Mouse (Mus musculus): ENCODE results near the gene Gm11937. TPM values are rescaled to one million over a fixed set of nuclear protein-coding genes. Genes with fewer than 3 reads are reported as not detected.

The Gm11937 gene
- not detected in 2 replicates for polyA plus RNA-seq (2021; fragmentation: Nextera tagmentation)
- long read RNA-seq, experiment 1 = 0 reads
- long read RNA-seq, experiment 2 = 0 reads

GRCm38 (mm10) chr11:99610089-99610488 is at the start of gene Gm11937:
Gm11937 (minus strand) TSS chr11:99610189.

GRCm38 (mm10) chr11:99658467-99659010 is 48.5 kb upstream of the Gm11937 start, which contains the start of gene Gm11563:
Gm11563 (minus strand) TSS chr11:99658960.

GRCm38 (mm10) chr11:99650136-99650535 is 40.1 kb upstream of the Gm11937 start, which contains the start of gene Gm11555:
Gm11555 (minus strand) TSS chr11:99650236.

DNA sequence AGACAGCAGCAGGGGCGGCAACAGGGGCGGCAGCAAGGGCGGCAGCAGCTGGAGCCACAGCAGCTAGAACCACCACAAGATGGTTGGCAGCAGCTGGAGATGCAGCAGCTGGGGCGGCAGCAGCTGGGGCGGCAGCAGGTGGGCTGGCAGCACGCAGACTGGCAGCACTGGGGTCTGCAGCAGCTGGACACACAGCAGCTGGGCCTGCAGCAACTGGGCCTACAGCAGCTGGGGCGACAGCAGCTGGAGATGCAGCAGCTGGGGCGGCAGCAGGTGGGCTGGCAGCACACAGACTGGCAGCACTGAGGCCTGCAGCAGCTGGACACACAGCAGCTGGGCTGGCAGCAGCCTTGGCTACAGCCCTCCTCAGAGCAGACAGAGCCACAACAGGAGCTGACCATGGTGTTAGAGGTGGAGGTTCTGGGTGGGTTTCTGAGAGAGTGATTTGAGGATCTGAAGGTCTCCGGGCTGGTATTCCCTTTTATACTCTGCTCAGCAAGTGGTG is 33.7 kb upstream of the Gm11937 start, which contains the start of gene Krtap4-7:
Gene Krtap4-7, minus strand, starts transcription at position 455 of the 505 bp plus-strand sequence.

GRCm38 (mm10) chr11:99634653-99635134 is 24.7 kb upstream of the Gm11937 start, which contains the start of gene Krtap4-2:
Krtap4-2 (minus strand) TSS chr11:99635084.

GRCm38 (mm10) chr11:99628138-99628537 is 18.1 kb upstream of the Gm11937 start, which contains the start of gene Krtap4-1:
Krtap4-1 (minus strand) TSS chr11:99628238.

DNA sequence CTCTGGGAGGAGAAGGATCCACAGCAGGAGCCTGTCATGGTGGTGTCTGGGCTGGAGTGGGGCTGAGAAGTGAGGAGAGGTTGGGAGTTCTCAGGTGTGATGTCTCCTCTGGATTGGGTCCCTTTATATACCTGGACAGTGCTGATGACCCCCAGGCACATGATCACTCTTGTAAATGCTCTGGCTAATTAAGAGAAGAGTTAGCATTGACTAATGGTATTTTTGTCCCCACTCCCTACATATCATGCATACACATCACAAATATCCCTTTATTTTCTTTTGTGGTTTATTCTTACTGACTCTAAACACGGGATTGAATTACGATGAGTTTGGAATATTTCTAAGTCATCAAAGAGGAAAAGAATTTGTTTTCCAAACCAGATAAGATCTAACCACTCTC is 10.3 kb upstream of the Gm11937 start, which contains the start of gene Gm11562:
Gene Gm11562, minus strand, starts transcription at position 101 of the 400 bp plus-strand sequence.

DNA sequence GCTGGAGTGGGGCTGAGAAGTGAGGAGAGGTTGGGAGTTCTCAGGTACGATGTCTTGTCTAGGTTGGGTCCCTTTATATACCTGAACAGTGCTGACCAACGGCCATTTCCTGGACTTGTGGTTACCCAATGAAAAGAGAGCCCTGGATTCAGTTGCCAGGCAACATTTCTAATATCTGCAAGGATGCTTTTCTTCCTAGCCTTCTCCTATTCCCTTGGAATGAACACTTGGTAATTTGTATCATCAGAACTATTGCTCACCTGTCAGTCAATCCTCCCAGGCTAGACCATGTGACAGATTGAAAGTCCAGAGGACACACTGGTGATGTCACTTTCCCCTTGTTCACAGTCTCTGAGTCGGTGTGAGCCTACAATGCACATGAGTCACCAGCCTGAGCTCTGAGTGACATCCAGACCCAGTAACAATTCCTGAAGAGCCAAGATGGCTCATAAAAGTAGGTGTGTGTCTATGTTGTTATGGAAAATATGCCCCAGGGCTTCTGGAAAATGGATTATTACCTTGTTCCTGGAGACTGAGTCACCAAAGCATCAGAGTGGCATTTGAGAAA is 4.9 kb upstream of the Gm11937 start, which contains the start of gene Krtap2-4:
Gene Krtap2-4, minus strand, starts transcription at position 51 of the 568 bp plus-strand sequence.

DNA sequence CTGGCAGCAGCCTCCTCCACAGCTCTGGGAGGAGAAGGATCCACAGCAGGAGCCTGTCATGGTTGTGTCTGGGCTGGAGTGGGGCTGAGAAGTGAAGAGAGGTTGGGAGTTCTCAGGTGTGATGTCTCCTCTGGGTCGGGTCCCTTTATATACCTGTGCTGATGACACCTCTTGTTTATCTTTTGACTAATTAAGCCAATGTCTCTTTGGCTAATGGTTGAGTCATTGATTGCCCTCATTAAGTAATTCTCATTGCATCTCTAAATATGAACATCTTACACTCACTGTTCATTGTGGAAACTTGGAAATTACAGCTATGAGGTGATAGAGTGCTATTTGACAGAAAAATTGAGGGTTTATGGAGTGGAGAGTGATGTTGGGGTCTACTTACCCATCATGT is 6.8 kb downstream of the Gm11937 start, which contains the start of gene Gm11938:
Gene Gm11938, minus strand, starts transcription at position 101 of the 400 bp plus-strand sequence.

GRCm38 (mm10) chr11:99597742-99598141 is 12.2 kb downstream of the Gm11937 start, which contains the start of gene Krtap9-3:
Krtap9-3 (minus strand) TSS chr11:99598105.

GRCm38 (mm10) chr11:99590981-99591380 is 19.0 kb downstream of the Gm11937 start, which contains the start of gene Krtap1-3:
Krtap1-3 (minus strand) TSS chr11:99591339.

DNA sequence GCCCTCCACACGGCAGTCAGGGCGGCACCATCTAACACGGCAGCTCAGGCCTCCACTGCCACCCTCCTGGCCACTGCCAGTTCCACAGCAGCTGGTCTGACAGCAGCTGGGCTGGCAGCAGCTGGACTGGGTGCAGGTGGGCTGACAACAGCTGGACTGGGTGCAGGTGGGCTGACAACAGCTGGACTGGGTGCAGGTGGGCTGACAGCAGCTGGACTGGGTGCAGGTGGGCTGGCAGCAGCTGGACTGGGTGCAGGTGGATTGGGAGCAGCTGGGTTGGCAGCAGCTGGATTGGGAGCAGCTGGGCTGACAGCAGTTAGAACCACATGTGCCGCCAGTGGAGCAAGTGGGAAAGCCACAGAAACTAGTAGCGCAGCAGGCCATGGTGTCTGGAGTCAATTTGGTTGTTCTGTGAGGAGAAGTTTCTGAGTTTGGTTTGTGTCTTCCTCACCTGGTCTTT is 26.7 kb downstream of the Gm11937 start, which contains the start of gene Krtap1-4:
Gene Krtap1-4, minus strand, starts transcription at position 410 of the 460 bp plus-strand sequence.

GRCm38 (mm10) chr11:99580636-99581035 is 29.4 kb downstream of the Gm11937 start, which contains the start of gene Krtap1-5:
Krtap1-5 (minus strand) TSS chr11:99581016.

DNA sequence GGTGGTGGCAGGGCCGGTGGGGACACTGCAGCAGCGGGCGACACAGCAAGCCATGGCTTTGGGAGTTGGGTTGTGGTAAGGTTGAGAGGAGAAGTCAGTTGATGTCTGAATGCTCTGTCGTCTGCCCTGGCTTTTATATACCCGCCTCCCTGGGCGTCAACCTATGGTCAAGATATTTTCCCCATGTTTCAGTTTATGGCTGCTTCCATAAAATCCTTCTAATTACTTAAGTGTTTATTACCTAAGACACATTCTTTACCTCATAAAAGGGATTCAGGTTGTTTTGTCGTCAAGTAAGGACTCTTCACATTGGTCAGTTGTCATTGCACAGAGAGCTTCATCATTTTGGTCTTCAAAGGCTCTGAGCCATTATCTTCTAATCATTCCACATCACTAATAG is 43.5 kb downstream of the Gm11937 start, which contains the start of gene Krtap3-1:
Gene Krtap3-1, minus strand, starts transcription at position 101 of the 400 bp plus-strand sequence.

Other genes with a start within 250 kb of the Gm11937 start
- 0.16 and 0.35 TPM in 2 replicates for gene Krt28, start 235.3 kb downstream of the Gm11937 start, polyA plus RNA-seq (2021; fragmentation: Nextera tagmentation)
- 42.1 and 46.5 TPM in 2 replicates for gene Krt10, start 220.8 kb downstream of the Gm11937 start, polyA plus RNA-seq (2021; fragmentation: Nextera tagmentation)
- gene Krt12, start 187.9 kb downstream of the Gm11937 start, polyA plus RNA-seq (2021; fragmentation: Nextera tagmentation) = 5.2 and 6.6 TPM in 2 replicates
- gene Krt20, start 172.0 kb downstream of the Gm11937 start, polyA plus RNA-seq (2021; fragmentation: Nextera tagmentation) = not detected in 2 replicates
- 0.97 TPM in 1 of 2 replicates, not detected in the other for gene Krt23, start 117.1 kb downstream of the Gm11937 start, polyA plus RNA-seq (2021; fragmentation: Nextera tagmentation)
- gene Krt39, start 88.9 kb downstream of the Gm11937 start, polyA plus RNA-seq (2021; fragmentation: Nextera tagmentation) = not detected in 2 replicates
- not detected in 2 replicates for gene Krt40, start 67.0 kb downstream of the Gm11937 start, polyA plus RNA-seq (2021; fragmentation: Nextera tagmentation)
- not detected in 2 replicates for gene Krtap3-3, start 59.3 kb downstream of the Gm11937 start, polyA plus RNA-seq (2021; fragmentation: Nextera tagmentation)
- gene Krtap3-2, start 53.3 kb downstream of the Gm11937 start, polyA plus RNA-seq (2021; fragmentation: Nextera tagmentation) = not detected in 2 replicates
- gene Gm11939, start 50.7 kb downstream of the Gm11937 start, polyA plus RNA-seq (2021; fragmentation: Nextera tagmentation) = not detected in 2 replicates
- gene Krtap3-1, start 43.6 kb downstream of the Gm11937 start, polyA plus RNA-seq (2021; fragmentation: Nextera tagmentation) = not detected in 2 replicates
- gene Krtap1-5, start 29.2 kb downstream of the Gm11937 start, polyA plus RNA-seq (2021; fragmentation: Nextera tagmentation) = not detected in 2 replicates
- not detected in 2 replicates for gene Krtap1-4, start 26.5 kb downstream of the Gm11937 start, polyA plus RNA-seq (2021; fragmentation: Nextera tagmentation)
- gene Krtap1-3, start 18.9 kb downstream of the Gm11937 start, polyA plus RNA-seq (2021; fragmentation: Nextera tagmentation) = not detected in 2 replicates
- not detected in 2 replicates for gene Krtap9-3, start 12.1 kb downstream of the Gm11937 start, polyA plus RNA-seq (2021; fragmentation: Nextera tagmentation)
- not detected in 2 replicates for gene Gm11938, start 6.9 kb downstream of the Gm11937 start, polyA plus RNA-seq (2021; fragmentation: Nextera tagmentation)
- not detected in 2 replicates for gene Krtap2-4, start 4.7 kb upstream of the Gm11937 start, polyA plus RNA-seq (2021; fragmentation: Nextera tagmentation)
- gene Gm11562, start 10.2 kb upstream of the Gm11937 start, polyA plus RNA-seq (2021; fragmentation: Nextera tagmentation) = not detected in 2 replicates
- gene Krtap4-1, start 18.0 kb upstream of the Gm11937 start, polyA plus RNA-seq (2021; fragmentation: Nextera tagmentation) = not detected in 2 replicates
- gene Krtap4-2, start 24.9 kb upstream of the Gm11937 start, polyA plus RNA-seq (2021; fragmentation: Nextera tagmentation) = not detected in 2 replicates
- gene Krtap4-7, start 33.9 kb upstream of the Gm11937 start, polyA plus RNA-seq (2021; fragmentation: Nextera tagmentation) = not detected in 2 replicates
- not detected in 2 replicates for gene Gm11555, start 40.0 kb upstream of the Gm11937 start, polyA plus RNA-seq (2021; fragmentation: Nextera tagmentation)
- not detected in 2 replicates for gene Gm11563, start 48.8 kb upstream of the Gm11937 start, polyA plus RNA-seq (2021; fragmentation: Nextera tagmentation)
- not detected in 2 replicates for gene Krtap4-6, start 55.8 kb upstream of the Gm11937 start, polyA plus RNA-seq (2021; fragmentation: Nextera tagmentation)
- not detected in 2 replicates for gene Gm14190, start 80.6 kb upstream of the Gm11937 start, polyA plus RNA-seq (2021; fragmentation: Nextera tagmentation)
- not detected in 2 replicates for gene Gm14180, start 124.1 kb upstream of the Gm11937 start, polyA plus RNA-seq (2021; fragmentation: Nextera tagmentation)
- not detected in 2 replicates for gene Gm11595, start 162.7 kb upstream of the Gm11937 start, polyA plus RNA-seq (2021; fragmentation: Nextera tagmentation)
- gene Krtap4-8, start 170.5 kb upstream of the Gm11937 start, polyA plus RNA-seq (2021; fragmentation: Nextera tagmentation) = not detected in 2 replicates
- gene Krtap4-9, start 175.0 kb upstream of the Gm11937 start, polyA plus RNA-seq (2021; fragmentation: Nextera tagmentation) = not detected in 2 replicates
- not detected in 2 replicates for gene Gm11596, start 183.3 kb upstream of the Gm11937 start, polyA plus RNA-seq (2021; fragmentation: Nextera tagmentation)
- gene Gm11569, start 188.7 kb upstream of the Gm11937 start, polyA plus RNA-seq (2021; fragmentation: Nextera tagmentation) = not detected in 2 replicates
- gene Gm11554, start 194.3 kb upstream of the Gm11937 start, polyA plus RNA-seq (2021; fragmentation: Nextera tagmentation) = not detected in 2 replicates
- gene Krtap4-13, start 199.7 kb upstream of the Gm11937 start, polyA plus RNA-seq (2021; fragmentation: Nextera tagmentation) = not detected in 2 replicates
- not detected in 2 replicates for gene Gm11564, start 205.5 kb upstream of the Gm11937 start, polyA plus RNA-seq (2021; fragmentation: Nextera tagmentation)
- gene 2300003K06Rik, start 227.9 kb upstream of the Gm11937 start, polyA plus RNA-seq (2021; fragmentation: Nextera tagmentation) = not detected in 2 replicates
- not detected in 2 replicates for gene Krtap4-16, start 241.4 kb upstream of the Gm11937 start, polyA plus RNA-seq (2021; fragmentation: Nextera tagmentation)
- gene Gm11568, start 247.7 kb upstream of the Gm11937 start, polyA plus RNA-seq (2021; fragmentation: Nextera tagmentation) = not detected in 2 replicates

All from layer of hippocampus, adult 6 months (tissue).